Mouse (Mus musculus): ENCODE results near the gene Klrb1.

Gene Klrb1

GRCm38 (mm10) chr6:128737445-128737844 is 14.6 kb upstream of the Klrb1 start:
- TF ChIP-seq NANOG (IDR thresholded peaks at IDR 0.05; ENCODE audit: borderline replicate concordance, low read length) (no peak), CTCF (conservative IDR thresholded peaks at IDR 0.05; ENCODE audit: low read length) (no peak), POU5F1 (IDR thresholded peaks at IDR 0.05; ENCODE audit: borderline replicate concordance, low read length) (no peak)
- no peaks in the 10 kb centered on the region for H3K36me3 ChIP-seq (ENCODE audit: insufficient read depth, low read length)
- H3K9me3 ChIP-seq (ENCODE audit: low read length): peaks cover 70% of the 10 kb centered on the region
- H3K4me1 ChIP-seq (replicated peaks; ENCODE audit: low read depth, low read length): no peaks in the 10 kb centered on the region
- H3K27me3 ChIP-seq (ENCODE audit: insufficient read depth, low read length): no peaks in the 10 kb centered on the region
- H3K4me3 ChIP-seq (replicated peaks; ENCODE audit: low read length): no peak overlapping the region

GRCm38 (mm10) chr6:128736100-128736499 is 13.2 kb upstream of the Klrb1 start:
- H3K4me1 ChIP-seq (replicated peaks; ENCODE audit: low read depth, low read length): no peaks in the 10 kb centered on the region
- peaks cover 83% of the 10 kb centered on the region for H3K9me3 ChIP-seq (ENCODE audit: low read length)
- H3K4me3 ChIP-seq (replicated peaks; ENCODE audit: low read length): no peak overlapping the region
- H3K36me3 ChIP-seq (ENCODE audit: insufficient read depth, low read length): no peaks in the 10 kb centered on the region
- no peaks in the 10 kb centered on the region for H3K27me3 ChIP-seq (ENCODE audit: insufficient read depth, low read length)
- TF ChIP-seq POU5F1 (IDR thresholded peaks at IDR 0.05; ENCODE audit: borderline replicate concordance, low read length) (no peak), NANOG (IDR thresholded peaks at IDR 0.05; ENCODE audit: borderline replicate concordance, low read length) (no peak), CTCF (conservative IDR thresholded peaks at IDR 0.05; ENCODE audit: low read length) (no peak)

- TF ChIP-seq CTCF (conservative IDR thresholded peaks at IDR 0.05; ENCODE audit: low read length) (no peak), NANOG (IDR thresholded peaks at IDR 0.05; ENCODE audit: borderline replicate concordance, low read length) (no peak), POU5F1 (IDR thresholded peaks at IDR 0.05; ENCODE audit: borderline replicate concordance, low read length) (no peak)
- Histone ChIP-seq H3K27me3 (ENCODE audit: insufficient read depth, low read length) (no peaks in the 10 kb centered on the region), H3K4me3 (replicated peaks; ENCODE audit: low read length) (no peak overlapping the region), H3K36me3 (ENCODE audit: insufficient read depth, low read length) (no peaks in the 10 kb centered on the region), H3K4me1 (replicated peaks; ENCODE audit: low read depth, low read length) (no peaks in the 10 kb centered on the region), H3K9me3 (ENCODE audit: low read length) (peaks cover 82% of the 10 kb centered on the region)
Observed at GRCm38 (mm10) chr6:128734896-128735295, 12.0 kb upstream of the Klrb1 start.

DNA sequence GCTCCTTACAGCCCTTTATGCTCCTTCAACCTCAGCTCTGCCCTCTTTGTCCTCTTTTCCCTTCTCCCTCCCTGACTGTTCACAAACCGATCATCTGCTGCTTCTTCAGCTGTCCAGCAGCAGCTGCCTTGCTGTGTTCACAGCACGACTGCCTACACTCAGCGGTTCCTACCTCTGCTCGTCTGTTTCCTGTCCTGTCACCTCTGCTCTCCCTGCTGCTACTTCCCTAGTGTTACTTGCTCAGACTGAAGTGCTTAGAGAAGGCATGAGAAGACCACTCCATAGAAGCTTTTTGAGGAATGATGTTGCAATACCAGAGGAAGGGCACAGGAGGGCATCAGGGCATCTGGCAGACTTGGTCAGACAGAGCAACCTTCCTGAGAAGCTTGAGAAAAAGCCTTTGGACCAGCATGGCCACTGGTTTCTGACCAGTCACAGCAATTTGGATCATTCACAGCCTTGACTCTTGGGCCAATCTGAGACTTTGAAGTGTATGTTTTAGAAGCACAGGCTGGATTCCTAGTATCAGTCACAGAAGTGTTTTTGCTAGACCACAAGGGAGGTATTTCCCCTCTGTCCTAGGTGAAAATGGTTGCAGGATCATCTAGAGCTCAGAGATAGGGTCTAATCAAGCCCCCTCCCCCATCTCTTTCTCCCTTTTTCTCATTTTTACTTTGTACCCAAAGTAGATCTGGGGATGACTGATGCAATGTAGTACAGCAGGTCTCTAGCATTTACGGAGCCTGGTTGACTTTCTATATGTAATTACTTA is 11.2 kb upstream of the Klrb1 start:
- Histone ChIP-seq H3K27me3 (ENCODE audit: insufficient read depth, low read length) (no peaks in the 10 kb centered on the region), H3K36me3 (ENCODE audit: insufficient read depth, low read length) (no peaks in the 10 kb centered on the region), H3K9me3 (ENCODE audit: low read length) (peaks cover 80% of the 10 kb centered on the region), H3K4me1 (replicated peaks; ENCODE audit: low read depth, low read length) (no peaks in the 10 kb centered on the region), H3K4me3 (replicated peaks; ENCODE audit: low read length) (no peak overlapping the region)
- TF ChIP-seq CTCF (conservative IDR thresholded peaks at IDR 0.05; ENCODE audit: low read length) (no peak), NANOG (IDR thresholded peaks at IDR 0.05; ENCODE audit: borderline replicate concordance, low read length) (no peak), POU5F1 (IDR thresholded peaks at IDR 0.05; ENCODE audit: borderline replicate concordance, low read length) (no peak)

- H3K4me1 ChIP-seq (replicated peaks; ENCODE audit: low read depth, low read length): no peaks in the 10 kb centered on the region
- H3K36me3 ChIP-seq (ENCODE audit: insufficient read depth, low read length): no peaks in the 10 kb centered on the region
- TF ChIP-seq NANOG (IDR thresholded peaks at IDR 0.05; ENCODE audit: borderline replicate concordance, low read length): no peak
- TF ChIP-seq CTCF (conservative IDR thresholded peaks at IDR 0.05; ENCODE audit: low read length): no peak
- no peak for TF ChIP-seq POU5F1 (IDR thresholded peaks at IDR 0.05; ENCODE audit: borderline replicate concordance, low read length)
- no peaks in the 10 kb centered on the region for H3K27me3 ChIP-seq (ENCODE audit: insufficient read depth, low read length)
- no peak overlapping the region for H3K4me3 ChIP-seq (replicated peaks; ENCODE audit: low read length)
- H3K9me3 ChIP-seq (ENCODE audit: low read length): peaks cover 63% of the 10 kb centered on the region
Observed at GRCm38 (mm10) chr6:128732032-128732431, 9.2 kb upstream of the Klrb1 start.

- H3K4me3 ChIP-seq (replicated peaks; ENCODE audit: low read length): no peak overlapping the region
- H3K27me3 ChIP-seq (ENCODE audit: insufficient read depth, low read length): no peaks in the 10 kb centered on the region
- no peak for TF ChIP-seq POU5F1 (IDR thresholded peaks at IDR 0.05; ENCODE audit: borderline replicate concordance, low read length)
- H3K36me3 ChIP-seq (ENCODE audit: insufficient read depth, low read length): no peaks in the 10 kb centered on the region
- H3K9me3 ChIP-seq (ENCODE audit: low read length): peaks cover 25% of the 10 kb centered on the region
- no peaks in the 10 kb centered on the region for H3K4me1 ChIP-seq (replicated peaks; ENCODE audit: low read depth, low read length)
Observed at GRCm38 (mm10) chr6:128701691-128702090, 21.2 kb downstream of the Klrb1 start.

DNA sequence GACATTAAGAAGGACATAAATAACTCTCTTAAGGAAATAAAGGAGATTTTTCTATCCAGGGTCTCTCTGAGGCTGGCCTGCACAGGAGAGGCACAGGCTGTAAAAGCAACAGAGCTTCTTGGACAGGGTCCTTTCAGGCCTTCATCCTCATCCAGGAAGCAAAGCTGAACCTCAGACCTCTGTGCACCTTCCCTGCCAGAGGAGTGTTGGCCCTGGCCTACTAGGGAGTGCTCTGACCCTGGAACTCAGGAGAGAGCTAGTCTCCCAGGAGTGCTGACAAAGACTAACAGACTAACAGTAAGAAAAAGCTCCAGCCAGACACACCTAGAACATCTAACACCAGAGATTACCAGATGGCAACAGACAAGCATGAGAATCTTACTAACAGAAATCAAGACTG is 43.3 kb downstream of the Klrb1 start:
- H3K4me1 ChIP-seq (replicated peaks; ENCODE audit: low read depth, low read length): no peaks in the 10 kb centered on the region
- H3K36me3 ChIP-seq (ENCODE audit: insufficient read depth, low read length): no peaks in the 10 kb centered on the region
- H3K9me3 ChIP-seq (ENCODE audit: low read length): peaks cover 43% of the 10 kb centered on the region
- no peak for TF ChIP-seq POU5F1 (IDR thresholded peaks at IDR 0.05; ENCODE audit: borderline replicate concordance, low read length)
- TF ChIP-seq NANOG (IDR thresholded peaks at IDR 0.05; ENCODE audit: borderline replicate concordance, low read length): no peak
- no peak for TF ChIP-seq CTCF (conservative IDR thresholded peaks at IDR 0.05; ENCODE audit: low read length)
- H3K27me3 ChIP-seq (ENCODE audit: insufficient read depth, low read length): no peaks in the 10 kb centered on the region
- no peak overlapping the region for H3K4me3 ChIP-seq (replicated peaks; ENCODE audit: low read length)

DNA sequence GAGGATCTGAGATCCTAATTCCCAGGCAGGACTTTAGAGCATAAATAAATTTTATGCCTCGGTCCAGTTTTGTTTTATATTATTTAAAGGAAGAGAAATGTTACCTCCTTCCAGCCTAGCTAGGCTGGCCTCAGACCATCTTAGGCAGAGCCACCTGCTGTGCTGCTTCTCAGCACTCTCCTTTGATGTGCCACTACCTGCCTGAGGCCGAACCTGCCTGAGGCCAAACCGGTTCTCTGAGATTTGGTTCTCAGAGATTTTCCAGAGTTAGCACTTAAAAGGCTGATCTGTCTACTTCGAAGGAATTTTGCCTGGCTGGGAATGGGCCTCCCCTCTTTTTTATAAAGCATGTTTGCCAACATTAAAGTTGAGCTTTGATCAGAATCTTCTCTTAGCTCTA is 52.9 kb downstream of the Klrb1 start:
- Histone ChIP-seq H3K27me3 (ENCODE audit: insufficient read depth, low read length) (no peaks in the 10 kb centered on the region), H3K4me1 (replicated peaks; ENCODE audit: low read depth, low read length) (peaks cover 5% of the 10 kb centered on the region; the same call in 1 of the 2 replicates), H3K36me3 (ENCODE audit: insufficient read depth, low read length) (no peaks in the 10 kb centered on the region), H3K9me3 (ENCODE audit: low read length) (peaks cover 21% of the 10 kb centered on the region), H3K4me3 (replicated peaks; ENCODE audit: low read length) (no peak overlapping the region)
- no peak for TF ChIP-seq POU5F1 (IDR thresholded peaks at IDR 0.05; ENCODE audit: borderline replicate concordance, low read length)
- no peak for TF ChIP-seq CTCF (conservative IDR thresholded peaks at IDR 0.05; ENCODE audit: low read length)
- no peak for TF ChIP-seq NANOG (IDR thresholded peaks at IDR 0.05; ENCODE audit: borderline replicate concordance, low read length)

- TF ChIP-seq POU5F1 (IDR thresholded peaks at IDR 0.05; ENCODE audit: borderline replicate concordance, low read length) (no peak), CTCF (conservative IDR thresholded peaks at IDR 0.05; ENCODE audit: low read length) (no peak), NANOG (IDR thresholded peaks at IDR 0.05; ENCODE audit: borderline replicate concordance, low read length) (no peak)
- Histone ChIP-seq H3K36me3 (ENCODE audit: insufficient read depth, low read length) (no peaks in the 10 kb centered on the region), H3K27me3 (ENCODE audit: insufficient read depth, low read length) (no peaks in the 10 kb centered on the region), H3K9me3 (ENCODE audit: low read length) (no peaks in the 10 kb centered on the region; the same call in 1 of the 2 replicates), H3K4me3 (replicated peaks; ENCODE audit: low read length) (no peak within 1 kb of the TSS), H3K4me1 (replicated peaks; ENCODE audit: low read depth, low read length) (no peaks in the 10 kb centered on the region)
Observed at GRCm38 (mm10) chr6:128662206-128662605, 60.7 kb downstream of the Klrb1 start, which contains the start of gene Clec2h. TSS of gene Clec2h (plus strand) at chr6:128662385.

Data from E14TG2a.4 (cell line).